Mouse (Mus musculus): Measurements from ENCODE around the gene Lig4. TPM values are rescaled to one million over a fixed set of nuclear protein-coding genes. Genes with fewer than 3 reads are reported as not detected.

Lig4 gene
- polyA plus RNA-seq (2016; fragmentation: Nextera tagmentation; extraction: Ambion mirVana): 8.8 and 9.4 TPM in 2 replicates

- Histone ChIP-seq H3K27me3 (replicated peaks; ENCODE audit: low read depth, poor library complexity, severe bottlenecking) (no peaks in the 10 kb centered on the region), H3K27ac (replicated peaks) (peak within 1 kb of the TSS; percentile 90), H3K9me3 (no peaks in the 10 kb centered on the region), H3K36me3 (replicated peaks) (peaks cover 18% of the 10 kb centered on the region), H3K4me3 (peak within 1 kb of the TSS; percentile 88), H3K4me1 (peaks cover 34% of the 10 kb centered on the region)
- WGBS: under 1% methylated on average over 68 of the region's 68 CpGs
- peak; percentile 97 for DNase-seq (ENCODE audit: low spot score)
Observed at GRCm38 (mm10) chr8:9977573-9978314, at the start of gene Lig4, which contains the start of gene Abhd13. TSS of gene Lig4 (minus strand) at chr8:9977686. TSS of gene Abhd13 (plus strand) at chr8:9977707.

GRCm38 (mm10) chr8:10017231-10017630, 39.7 kb upstream of the Lig4 start:
- H3K4me1 ChIP-seq: no peaks in the 10 kb centered on the region
- no peak overlapping the region for H3K27ac ChIP-seq (replicated peaks)
- no peaks in the 10 kb centered on the region for H3K36me3 ChIP-seq (replicated peaks)
- no peaks in the 10 kb centered on the region for H3K9me3 ChIP-seq
- DNase-seq (ENCODE audit: low spot score): no peak
- H3K4me3 ChIP-seq: no peak overlapping the region
- 92% methylated on average over 3 of the region's 3 CpGs for WGBS
- no peaks in the 10 kb centered on the region for H3K27me3 ChIP-seq (replicated peaks; ENCODE audit: low read depth, poor library complexity, severe bottlenecking)

- WGBS: 79% methylated on average over 1 of the region's 1 CpGs
- Histone ChIP-seq H3K27ac (replicated peaks) (no peak overlapping the region), H3K36me3 (replicated peaks) (no peaks in the 10 kb centered on the region), H3K9me3 (no peaks in the 10 kb centered on the region), H3K27me3 (replicated peaks; ENCODE audit: low read depth, poor library complexity, severe bottlenecking) (no peaks in the 10 kb centered on the region), H3K4me3 (no peak overlapping the region), H3K4me1 (no peaks in the 10 kb centered on the region)
- DNase-seq (ENCODE audit: low spot score): no peak
Observed at GRCm38 (mm10) chr8:10016252-10016651, 38.8 kb upstream of the Lig4 start.

GRCm38 (mm10) chr8:10007660-10008028, 30.2 kb upstream of the Lig4 start:
- Histone ChIP-seq H3K4me1 (peaks cover 10% of the 10 kb centered on the region), H3K27me3 (replicated peaks; ENCODE audit: low read depth, poor library complexity, severe bottlenecking) (peaks cover 19% of the 10 kb centered on the region), H3K9me3 (no peaks in the 10 kb centered on the region), H3K27ac (replicated peaks) (no peak overlapping the region), H3K36me3 (replicated peaks) (no peaks in the 10 kb centered on the region), H3K4me3 (peak overlapping the region; percentile 65)
- no peak for DNase-seq (ENCODE audit: low spot score)
- 36% methylated on average over 6 of the region's 6 CpGs for WGBS

GRCm38 (mm10) chr8:10006986-10007659, 29.6 kb upstream of the Lig4 start:
- 4% methylated on average over 29 of the region's 29 CpGs for WGBS
- Histone ChIP-seq H3K27me3 (replicated peaks; ENCODE audit: low read depth, poor library complexity, severe bottlenecking) (peaks cover 19% of the 10 kb centered on the region), H3K9me3 (no peaks in the 10 kb centered on the region), H3K4me1 (peaks cover 10% of the 10 kb centered on the region), H3K36me3 (replicated peaks) (no peaks in the 10 kb centered on the region), H3K4me3 (peak overlapping the region; percentile 65), H3K27ac (replicated peaks) (peak overlapping the region; percentile 24; the same call in 1 of the 2 replicates)
- peak; percentile 67 for DNase-seq (ENCODE audit: low spot score)

GRCm38 (mm10) chr8:10006156-10006985, 28.9 kb upstream of the Lig4 start, which contains the start of gene Tnfsf13b:
TSS of gene Tnfsf13b (plus strand) at chr8:10006467.
- WGBS: 79% methylated on average over 16 of the region's 16 CpGs
- Histone ChIP-seq H3K27ac (replicated peaks) (peak within 1 kb of the TSS; percentile 24; the same call in 1 of the 2 replicates), H3K4me1 (peaks cover 10% of the 10 kb centered on the region), H3K27me3 (replicated peaks; ENCODE audit: low read depth, poor library complexity, severe bottlenecking) (peaks cover 19% of the 10 kb centered on the region), H3K4me3 (peak within 1 kb of the TSS; percentile 65), H3K36me3 (replicated peaks) (no peaks in the 10 kb centered on the region), H3K9me3 (no peaks in the 10 kb centered on the region)
- DNase-seq (ENCODE audit: low spot score): no peak

GRCm38 (mm10) chr8:10004115-10004514, 26.6 kb upstream of the Lig4 start:
- Histone ChIP-seq H3K27ac (replicated peaks) (no peak overlapping the region), H3K27me3 (replicated peaks; ENCODE audit: low read depth, poor library complexity, severe bottlenecking) (peaks cover 19% of the 10 kb centered on the region), H3K4me3 (no peak overlapping the region), H3K36me3 (replicated peaks) (no peaks in the 10 kb centered on the region), H3K9me3 (no peaks in the 10 kb centered on the region), H3K4me1 (peaks cover 10% of the 10 kb centered on the region)
- WGBS: 77% methylated on average over 7 of the region's 7 CpGs
- DNase-seq (ENCODE audit: low spot score): no peak

- Histone ChIP-seq H3K27me3 (replicated peaks; ENCODE audit: low read depth, poor library complexity, severe bottlenecking) (no peaks in the 10 kb centered on the region), H3K27ac (replicated peaks) (no peak overlapping the region), H3K36me3 (replicated peaks) (peaks cover 24% of the 10 kb centered on the region), H3K4me3 (no peak overlapping the region), H3K9me3 (no peaks in the 10 kb centered on the region), H3K4me1 (peaks cover 31% of the 10 kb centered on the region)
- no peak for DNase-seq (ENCODE audit: low spot score)
Observed at GRCm38 (mm10) chr8:9980188-9980587, 2.7 kb upstream of the Lig4 start.

- no peak overlapping the region for H3K4me3 ChIP-seq
- WGBS: 90% methylated on average over 1 of the region's 1 CpGs
- no peaks in the 10 kb centered on the region for H3K9me3 ChIP-seq
- no peaks in the 10 kb centered on the region for H3K27me3 ChIP-seq (replicated peaks; ENCODE audit: low read depth, poor library complexity, severe bottlenecking)
- no peak overlapping the region for H3K27ac ChIP-seq (replicated peaks)
- H3K36me3 ChIP-seq (replicated peaks): peaks cover 24% of the 10 kb centered on the region
- peaks cover 34% of the 10 kb centered on the region for H3K4me1 ChIP-seq
- no peak for DNase-seq (ENCODE audit: low spot score)
Observed at GRCm38 (mm10) chr8:9979746-9980145, 2.3 kb upstream of the Lig4 start.

GRCm38 (mm10) chr8:9978475-9979230, 1.2 kb upstream of the Lig4 start:
- no peaks in the 10 kb centered on the region for H3K9me3 ChIP-seq
- no peaks in the 10 kb centered on the region for H3K27me3 ChIP-seq (replicated peaks; ENCODE audit: low read depth, poor library complexity, severe bottlenecking)
- peaks cover 34% of the 10 kb centered on the region for H3K4me1 ChIP-seq
- peak overlapping the region; percentile 88 for H3K4me3 ChIP-seq
- H3K27ac ChIP-seq (replicated peaks): no peak overlapping the region
- peak; percentile 8 for DNase-seq (ENCODE audit: low spot score)
- WGBS: 63% methylated on average over 18 of the region's 18 CpGs
- H3K36me3 ChIP-seq (replicated peaks): peaks cover 18% of the 10 kb centered on the region

GRCm38 (mm10) chr8:9977016-9977415, 470 bp downstream of the Lig4 start:
- Histone ChIP-seq H3K27ac (replicated peaks) (peak overlapping the region; percentile 90), H3K4me1 (peaks cover 34% of the 10 kb centered on the region), H3K27me3 (replicated peaks; ENCODE audit: low read depth, poor library complexity, severe bottlenecking) (no peaks in the 10 kb centered on the region), H3K9me3 (no peaks in the 10 kb centered on the region), H3K36me3 (replicated peaks) (peaks cover 20% of the 10 kb centered on the region), H3K4me3 (peak overlapping the region; percentile 88)
- 48% methylated on average over 15 of the region's 15 CpGs for WGBS
- peak; percentile 10 for DNase-seq (ENCODE audit: low spot score)
